Mouse (Mus musculus) brain, embryonic 14.5 days (tissue): Measurements from ENCODE around the gene Pmepa1. TPM values are rescaled to one million over a fixed set of nuclear protein-coding genes. Genes with fewer than 3 reads are reported as not detected.
A peak's percentile ranks its signal among the peaks of the same experiment; 100 is the strongest.

Experiments used
- DNase-seq: peaks from one replicate; pipeline ENCODE4 v3.0.0-alpha.2; 2011; ENCODE audit warnings: low read depth
- CTCF ChIP-seq: fragments of 200-500 bp; IDR thresholded peaks from 2 replicates; pipeline ENCODE4 v1.5.1; 2012; ENCODE audit warnings: inconsistent platforms, mild to moderate bottlenecking, moderate library complexity, borderline replicate concordance; ENCODE audit not compliant: insufficient read depth, insufficient read length; ENCODE audit errors: extremely low read depth
- POLR2A ChIP-seq: fragments of 200-500 bp; IDR thresholded peaks from 2 replicates; pipeline ENCODE4 v1.6.1; 2012; ENCODE audit warnings: mild to moderate bottlenecking, inconsistent platforms, borderline replicate concordance; ENCODE audit not compliant: poor library complexity, insufficient read depth, insufficient read length, severe bottlenecking; ENCODE audit errors: extremely low read depth
- polyA plus RNA-seq: library from polyadenylated mRNA; depleted of rRNA; stranded (reverse); fragments of >200 nt; gene quantifications from 2 replicates; pipeline ENCODE4 v1.2.3, GENCODE M21; 2012

Gene Pmepa1
- polyA plus RNA-seq, 1 experiment = 31.7 TPM

DNA sequence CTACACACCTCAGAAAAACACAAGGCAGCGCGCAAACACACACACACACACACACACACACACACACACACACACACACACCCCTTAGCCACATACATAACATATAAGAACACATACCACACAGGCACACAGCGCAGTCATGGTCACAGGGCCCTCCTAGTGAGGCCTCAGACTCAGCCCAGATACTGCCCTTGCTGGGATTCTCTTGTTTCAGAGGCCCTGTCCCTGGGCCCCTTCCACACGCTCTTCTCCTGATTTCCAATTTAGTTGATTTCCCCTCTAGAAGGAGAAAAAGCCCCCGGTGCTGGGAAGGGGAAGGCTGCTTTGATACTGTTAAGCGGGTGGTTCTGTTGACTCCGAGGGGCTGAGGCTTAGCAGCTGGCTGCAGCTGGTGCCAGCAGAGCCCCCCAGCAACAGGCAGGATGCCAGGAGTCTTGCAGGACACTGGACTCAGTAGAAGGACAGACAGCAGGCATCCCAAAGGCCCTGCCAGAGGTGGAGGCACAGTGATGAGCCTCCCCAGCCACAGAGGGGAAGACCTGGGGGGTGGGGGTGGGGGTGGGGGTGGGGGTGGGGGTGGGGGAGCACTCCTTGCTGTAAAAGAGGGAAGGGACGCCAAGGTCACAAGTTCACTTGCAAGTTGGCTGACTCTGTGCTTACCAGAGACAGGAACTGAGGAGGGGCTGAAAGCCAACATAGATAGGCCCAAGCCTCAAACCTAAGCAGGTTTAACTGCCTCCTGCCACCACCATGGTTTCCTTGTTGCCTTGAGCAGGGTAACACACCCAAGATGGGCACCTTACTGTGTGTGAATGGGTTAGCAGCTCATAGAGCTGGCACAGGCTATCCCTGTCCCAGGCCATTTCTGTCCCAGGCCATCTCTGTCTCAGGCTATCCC lies 40.6 kb downstream of the Pmepa1 start:
- TF ChIP-seq POLR2A (no peak), CTCF (no peak)
- DNase-seq = peak; percentile 82

DNA sequence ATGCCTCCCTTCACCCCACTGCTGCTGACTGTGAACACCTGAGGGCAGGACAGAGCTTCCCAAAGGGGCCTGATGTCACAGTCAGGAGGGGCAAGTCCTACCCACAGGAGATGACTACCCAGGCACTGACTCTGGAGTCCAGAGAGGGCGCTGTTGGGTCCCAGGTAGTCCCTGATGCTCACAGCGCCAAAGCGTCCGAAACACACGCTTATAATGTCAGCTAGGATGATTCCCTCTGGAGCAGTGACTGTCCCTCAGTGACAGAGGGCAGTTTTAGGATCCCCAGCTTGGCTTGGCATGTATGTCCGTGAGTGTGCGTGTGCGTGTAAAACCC lies 43.6 kb downstream of the Pmepa1 start:
- TF ChIP-seq POLR2A (no peak), CTCF (peak; percentile 9; the same call in 1 of the 2 replicates)
- DNase-seq = no peak

DNA sequence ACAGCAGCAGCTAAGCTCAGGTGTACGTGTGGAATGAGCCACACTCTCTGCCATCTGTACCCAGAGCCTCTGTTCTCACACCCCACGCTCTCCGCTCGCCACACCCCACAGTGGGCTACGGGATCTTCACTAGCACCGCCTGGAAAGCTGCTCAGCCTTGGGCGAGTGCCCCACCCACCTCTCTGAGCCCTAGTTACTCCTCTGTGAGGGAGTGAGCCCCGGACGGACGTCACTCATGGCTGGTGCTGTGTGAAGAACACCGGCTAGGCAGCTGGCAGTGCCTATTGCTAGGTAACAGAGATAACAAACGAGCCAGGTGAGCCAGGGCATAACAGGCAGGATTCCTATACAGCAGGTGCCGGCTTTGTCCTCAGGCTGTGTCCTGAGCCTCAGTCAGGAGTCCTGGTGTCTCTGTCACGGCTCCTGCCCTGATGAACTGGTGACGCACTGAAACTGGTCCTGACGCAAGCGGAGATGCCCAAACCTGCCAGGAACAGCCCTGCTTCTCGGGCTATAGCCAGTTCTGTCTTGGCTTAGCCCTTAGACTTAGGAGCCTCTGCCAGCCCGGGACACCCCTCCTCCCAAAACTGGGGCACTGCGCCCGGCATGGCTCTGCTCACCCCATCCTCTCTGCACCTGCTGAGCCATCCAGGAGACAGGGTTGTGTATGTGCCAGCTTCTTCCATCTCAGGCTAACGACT lies 44.1 kb downstream of the Pmepa1 start:
- TF ChIP-seq CTCF = no peak
- no peak for TF ChIP-seq POLR2A
- DNase-seq = no peak

DNA sequence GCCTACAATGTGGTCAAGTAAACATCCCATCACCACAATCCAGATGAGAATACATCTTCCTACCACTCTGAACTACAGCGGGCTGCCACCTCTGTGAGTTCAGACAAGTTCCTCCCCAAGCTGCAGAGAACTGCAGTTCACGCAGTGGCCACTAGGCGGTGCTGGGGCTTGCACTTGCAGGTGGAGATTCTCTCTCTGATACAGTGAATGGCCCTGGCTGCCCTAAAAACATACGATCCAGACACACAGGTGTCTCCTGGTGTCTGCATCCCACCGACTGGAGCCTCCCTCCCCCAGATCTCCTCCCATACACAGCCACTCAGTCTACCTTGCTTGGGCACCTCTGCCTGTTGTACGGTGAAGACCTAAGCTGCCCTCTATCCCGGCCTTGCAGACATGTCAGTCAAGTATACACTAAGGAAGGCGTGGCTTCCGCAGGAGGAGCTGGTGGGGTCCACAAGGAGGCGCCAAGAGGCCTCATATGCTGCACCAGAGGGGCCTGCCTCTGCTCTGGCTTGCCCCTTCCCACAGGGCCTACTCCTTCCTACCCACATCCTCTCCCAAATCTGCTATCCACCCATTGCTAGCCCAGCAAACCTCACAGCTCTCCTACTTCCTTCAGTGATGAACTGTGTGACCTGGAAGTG lies 46.6 kb downstream of the Pmepa1 start:
- TF ChIP-seq CTCF (peak; percentile 99), POLR2A (no peak)

DNA sequence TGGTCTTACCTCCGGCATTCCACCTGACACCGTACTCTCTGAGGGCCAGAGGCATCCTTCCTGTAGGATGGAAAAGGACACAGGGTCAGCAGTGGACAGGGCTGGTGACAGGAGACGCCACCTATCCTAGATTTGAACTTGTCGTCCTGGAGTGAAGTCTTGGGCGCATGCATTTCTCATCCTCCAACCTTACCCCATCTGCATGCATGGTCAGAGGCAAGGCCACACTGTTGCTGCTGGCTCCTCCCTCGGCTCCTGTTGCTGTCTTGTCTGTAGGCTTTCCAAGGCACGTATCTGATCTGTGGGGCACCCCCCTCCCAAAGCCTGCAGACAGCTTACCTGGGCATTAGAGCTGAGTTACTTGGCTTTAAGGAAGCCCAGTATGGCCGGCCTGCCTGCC lies 47.8 kb downstream of the Pmepa1 start:
- no peak for DNase-seq
- no peak for TF ChIP-seq POLR2A

More for the DNA sequence above, 46.6 kb downstream of the Pmepa1 start:
- DNase-seq = peak; percentile 94

DNA sequence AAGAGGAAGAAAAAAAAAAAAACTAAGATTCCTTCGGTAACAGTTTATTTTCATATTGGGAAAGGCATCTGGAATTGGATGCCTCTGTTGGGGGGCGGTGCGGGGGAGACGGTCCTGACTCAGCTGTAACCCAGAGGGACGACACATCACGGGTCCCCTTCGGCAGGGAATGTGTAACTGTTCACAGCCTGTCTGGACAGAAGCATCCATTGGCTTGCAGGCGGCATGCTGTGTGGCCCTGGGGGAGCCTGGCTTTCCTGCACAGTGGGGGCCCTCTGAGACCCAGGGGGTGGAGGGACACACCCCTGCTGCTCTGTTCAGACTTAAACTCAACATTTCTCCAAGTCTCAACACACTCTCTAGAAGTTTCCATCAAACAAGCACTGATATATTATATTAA lies 49.5 kb downstream of the Pmepa1 start:
- no peak for DNase-seq
- TF ChIP-seq CTCF (no peak), POLR2A (no peak)

DNA sequence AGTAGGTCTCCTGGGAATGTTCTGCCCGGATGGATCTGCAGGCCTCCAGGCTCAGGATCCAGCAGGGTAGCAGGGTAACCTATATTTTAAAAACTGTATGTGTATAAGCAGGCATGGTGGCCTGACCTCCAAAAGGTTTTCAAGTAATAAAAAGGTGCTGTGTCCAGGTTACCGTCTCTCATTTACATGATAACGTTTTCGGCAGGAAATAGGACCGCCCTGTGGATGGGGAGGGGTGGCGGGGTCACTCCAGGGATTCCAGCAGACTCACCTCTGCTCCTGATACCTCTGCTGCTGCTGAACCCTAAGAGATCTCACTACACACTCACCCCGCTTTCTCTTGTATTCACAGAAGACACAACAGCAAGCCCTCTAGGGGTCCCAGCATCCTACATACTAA lies 50.4 kb downstream of the Pmepa1 start:
- no peak for DNase-seq
- TF ChIP-seq CTCF = no peak
- TF ChIP-seq POLR2A = no peak

- TF ChIP-seq CTCF (no peak), POLR2A (no peak)
- no peak for DNase-seq
Measured at GRCm38 (mm10) chr2:173224832-173225231, 51.5 kb downstream of the Pmepa1 start.

DNA sequence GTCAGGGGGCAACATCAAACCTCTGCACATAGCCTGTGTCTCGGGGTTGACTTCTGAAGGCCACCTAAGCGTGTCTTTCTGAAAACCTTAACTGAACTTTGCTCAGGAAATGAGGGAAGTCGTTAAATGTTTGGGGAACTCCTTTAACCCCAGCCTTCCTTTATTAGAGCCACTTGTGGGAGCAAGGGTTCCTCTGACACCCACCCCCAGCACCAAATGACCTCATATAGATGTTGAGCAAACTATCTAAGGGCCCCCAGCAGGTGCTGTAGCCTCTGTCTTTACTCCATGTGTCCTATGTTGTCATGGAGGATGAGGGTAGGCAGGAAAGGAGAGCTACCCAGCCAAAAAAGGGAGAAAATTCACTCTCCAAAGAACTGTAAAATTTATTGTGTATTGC lies 52.2 kb downstream of the Pmepa1 start:
- DNase-seq = no peak
- TF ChIP-seq CTCF (no peak), POLR2A (no peak)

- TF ChIP-seq CTCF = no peak
- TF ChIP-seq POLR2A = no peak
- no peak for DNase-seq
Measured at GRCm38 (mm10) chr2:173223496-173223895, 52.8 kb downstream of the Pmepa1 start.

GRCm38 (mm10) chr2:173220754-173221153 lies 55.6 kb downstream of the Pmepa1 start:
- TF ChIP-seq CTCF (no peak), POLR2A (no peak)

DNA sequence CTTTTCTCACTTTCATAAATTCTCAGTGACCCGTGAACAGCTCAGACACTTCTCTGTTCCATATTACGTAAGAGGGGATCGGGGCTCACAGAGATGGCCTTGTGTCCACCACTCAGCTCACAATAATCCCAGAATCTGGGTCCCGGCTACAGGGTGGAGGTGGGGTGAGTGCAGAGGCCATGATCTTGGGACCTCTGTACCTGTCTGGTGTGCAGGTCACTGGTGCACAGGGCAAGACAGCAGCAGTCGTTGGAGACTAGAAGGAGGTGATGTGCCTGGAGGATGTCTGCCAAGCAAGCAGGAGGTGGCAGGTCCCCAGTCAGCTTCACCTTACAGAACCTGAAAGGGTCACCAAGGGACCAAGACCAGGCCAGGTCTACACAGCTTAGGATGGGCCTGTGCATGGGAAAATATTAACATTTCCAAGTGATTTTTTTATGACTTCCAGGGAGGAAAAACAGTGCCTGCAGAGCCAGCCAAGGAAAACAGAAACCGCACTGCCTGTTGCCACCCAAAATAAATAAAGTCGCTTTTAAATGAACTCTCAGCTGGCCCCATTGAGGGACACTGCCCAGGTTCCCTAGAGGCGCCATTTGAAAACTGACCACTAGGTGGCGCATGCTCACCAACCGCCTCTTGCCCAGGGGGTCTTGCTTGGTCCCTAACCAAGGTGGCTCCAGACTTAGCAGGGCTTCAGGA lies 56.9 kb downstream of the Pmepa1 start:
- DNase-seq = peak; percentile 47
- TF ChIP-seq POLR2A (no peak), CTCF (peak; percentile 92)

More at GRCm38 (mm10) chr2:173220754-173221153, 55.6 kb downstream of the Pmepa1 start:
- no peak for DNase-seq

GRCm38 (mm10) chr2:173218416-173219141 lies 57.8 kb downstream of the Pmepa1 start, which contains the start of gene Zbp1:
Gene Zbp1 (minus strand): TSS chr2:173218923.
- TF ChIP-seq POLR2A (no peak), CTCF (no peak)
- no peak for DNase-seq
